ENCODE assay signal across 37 mouse cellular contexts in the genomic region with DNA sequence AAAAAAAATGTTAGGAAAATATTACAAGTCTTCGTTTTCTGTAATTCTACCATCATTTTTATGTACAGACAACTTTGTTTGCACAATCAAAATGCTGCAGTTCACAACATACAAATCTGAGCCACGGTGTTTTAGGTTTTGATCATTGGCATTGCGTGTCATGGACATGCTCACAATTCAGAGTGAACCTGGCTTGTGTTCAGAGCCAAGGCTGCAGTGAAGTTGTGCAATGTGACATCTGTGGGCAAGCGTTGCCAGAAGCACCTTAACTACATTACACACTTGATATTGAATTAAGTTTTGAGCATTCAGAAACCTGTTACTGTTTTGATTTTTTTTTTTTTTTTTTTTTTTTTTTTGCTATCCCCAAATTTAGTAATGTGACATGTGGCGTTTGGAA. TPM values are rescaled to one million over a fixed set of nuclear protein-coding genes. Genes with fewer than 3 reads are reported as not detected.
"Had no signal": no experiment of that assay in that cellular context is flagged by ENCODE, and none has a peak within 500 bp of the region (broad histone marks: within the 10 kb centered on the region; RNA-seq: fewer than 3 reads in every experiment).

No protein-coding gene starts in this region.

- H3K4me1 ChIP-seq: limb, embryonic 10.5 days; limb, embryonic 12.5 days; limb, embryonic 15.5 days; liver, embryonic 12.5 days; liver, embryonic 13.5 days; liver, embryonic 15.5 days; lung, embryonic 15.5 days; midbrain, embryonic 10.5 days; midbrain, embryonic 12.5 days; midbrain, embryonic 13.5 days; midbrain, embryonic 15.5 days; neural tube, embryonic 12.5 days had no signal

- H3K36me3 ChIP-seq: limb, embryonic 10.5 days; limb, embryonic 12.5 days; limb, embryonic 13.5 days; limb, embryonic 15.5 days; liver, embryonic 12.5 days; liver, embryonic 13.5 days; liver, embryonic 15.5 days; lung, embryonic 15.5 days; midbrain, embryonic 10.5 days; midbrain, embryonic 12.5 days; midbrain, embryonic 13.5 days; midbrain, embryonic 15.5 days; neural tube, embryonic 12.5 days had no signal

- H3K4me3 ChIP-seq: left cerebral cortex, adult 2 months; limb, embryonic 10.5 days; limb, embryonic 12.5 days; limb, embryonic 13.5 days; limb, embryonic 15.5 days; liver, embryonic 12.5 days; liver, embryonic 13.5 days; liver, embryonic 15.5 days; lung, embryonic 15.5 days; megakaryocyte, embryonic 14.5 days; midbrain, embryonic 10.5 days; midbrain, embryonic 12.5 days; midbrain, embryonic 13.5 days; midbrain, embryonic 15.5 days; myocyte; neural tube, embryonic 12.5 days had no signal

- H3K27ac ChIP-seq: left cerebral cortex, adult 2 months; limb, embryonic 10.5 days; limb, embryonic 12.5 days; limb, embryonic 13.5 days; limb, embryonic 15.5 days; liver, embryonic 12.5 days; liver, embryonic 13.5 days; liver, embryonic 14.5 days; liver, embryonic 15.5 days; lung, embryonic 15.5 days; macrophage; midbrain, embryonic 10.5 days; midbrain, embryonic 12.5 days; midbrain, embryonic 13.5 days; midbrain, embryonic 15.5 days; neural tube, embryonic 12.5 days had no signal

- H3K27me3 ChIP-seq: limb, embryonic 12.5 days; limb, embryonic 13.5 days; limb, embryonic 15.5 days; liver, embryonic 12.5 days; liver, embryonic 13.5 days; liver, embryonic 15.5 days; lung, embryonic 15.5 days; midbrain, embryonic 12.5 days; midbrain, embryonic 13.5 days; midbrain, embryonic 15.5 days; neural tube, embryonic 12.5 days had no signal

- DNase-seq: left cerebral cortex, postnatal 4 days; liver, embryonic 13.5 days; liver, postnatal 0 days; lung, adult 18-20 months; lung, adult 2 months; lung, embryonic 14.5 days; lung, postnatal 10 days; lung, postnatal 14 days; lung, postnatal 36 days; lung, postnatal 4 days; midbrain, embryonic 14.5 days had no signal

- H3K9ac ChIP-seq: limb, embryonic 12.5 days; limb, embryonic 13.5 days; limb, embryonic 15.5 days; liver, embryonic 12.5 days; liver, embryonic 13.5 days; liver, embryonic 14.5 days; liver, embryonic 15.5 days; liver, postnatal 0 days; lung, embryonic 14.5 days; lung, embryonic 15.5 days; midbrain, embryonic 12.5 days; midbrain, embryonic 13.5 days; midbrain, embryonic 15.5 days; neural tube, embryonic 12.5 days had no signal

RNA-seq across cellular contexts. Expression of a gene that starts 4.0 kb away (rescaled TPM):
- total RNA-seq: left cerebral cortex, postnatal 36 days; megakaryocyte progenitor cell, adult 5-6 weeks; megakaryocyte, adult 5-6 weeks; megakaryocyte-erythroid progenitor cell, adult 5-6 weeks; monocyte, adult 5-6 weeks had no signal
- polyA plus RNA-seq: liver, embryonic 11.5 days; liver, embryonic 12.5 days; liver, embryonic 13.5 days; liver, embryonic 14.5 days; lung, embryonic 14.5 days; lung, embryonic 15.5 days; lung, postnatal 0 days; macrophage; midbrain, embryonic 10.5 days; midbrain, embryonic 11.5 days; midbrain, embryonic 12.5 days; midbrain, embryonic 14.5 days; neural tube, embryonic 11.5 days had no signal

RNA-seq across cellular contexts. Expression of a gene that starts 37.1 kb away (rescaled TPM):
- total RNA-seq: megakaryocyte progenitor cell, adult 5-6 weeks; megakaryocyte, adult 5-6 weeks; megakaryocyte-erythroid progenitor cell, adult 5-6 weeks; monocyte, adult 5-6 weeks had no signal
- polyA plus RNA-seq: liver, embryonic 12.5 days; macrophage; midbrain, embryonic 10.5 days; midbrain, embryonic 13.5 days had no signal
